Mouse (Mus musculus): ENCODE results near the gene Snx25.

DNA sequence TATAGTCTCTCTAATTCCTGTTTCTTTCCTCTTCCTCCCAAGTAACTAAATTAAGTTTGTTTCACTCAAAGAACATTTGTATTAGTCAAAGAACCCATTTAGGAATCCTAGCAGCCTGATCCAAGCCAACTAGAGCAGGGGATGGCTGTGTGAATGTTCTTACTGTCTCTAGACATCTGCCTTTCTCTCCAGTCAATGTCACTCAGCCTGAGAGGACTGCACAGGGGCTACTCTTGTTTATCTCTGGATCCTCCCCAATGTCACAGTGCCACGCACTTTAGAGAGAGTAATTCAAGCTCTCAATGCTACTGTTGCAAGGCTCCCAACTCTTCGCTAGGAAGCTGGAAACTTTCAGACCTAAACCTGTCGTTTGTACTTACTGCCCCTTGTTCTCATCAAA, 5.8 kb downstream of the Snx25 start:
- TF ChIP-seq MAFK (IDR thresholded peaks at IDR 0.05; ENCODE audit: insufficient read depth, low read depth, low read length) (no peak), CHD2 (IDR thresholded peaks at IDR 0.05; ENCODE audit: low read depth, low read length) (no peak), ZC3H11A (IDR thresholded peaks at IDR 0.05; ENCODE audit: borderline replicate concordance, low read depth, low read length) (no peak), HCFC1 (IDR thresholded peaks at IDR 0.05; ENCODE audit: borderline replicate concordance, insufficient read depth, low read length) (no peak), ZNF384 (IDR thresholded peaks at IDR 0.05; ENCODE audit: low read depth, low read length) (no peak)

Data from ES-E14 (cell line).